Mouse (Mus musculus) spleen, adult 18-20 months (tissue): Measurements from ENCODE around the gene Ext2.

Experiments
- DNase-seq, 2 experiments: peaks; one replicate each; pipeline ENCODE4 v3.0.0; 2022; ENCODE audit warnings: mixed read lengths in 2 of 2

The Ext2 gene

DNA sequence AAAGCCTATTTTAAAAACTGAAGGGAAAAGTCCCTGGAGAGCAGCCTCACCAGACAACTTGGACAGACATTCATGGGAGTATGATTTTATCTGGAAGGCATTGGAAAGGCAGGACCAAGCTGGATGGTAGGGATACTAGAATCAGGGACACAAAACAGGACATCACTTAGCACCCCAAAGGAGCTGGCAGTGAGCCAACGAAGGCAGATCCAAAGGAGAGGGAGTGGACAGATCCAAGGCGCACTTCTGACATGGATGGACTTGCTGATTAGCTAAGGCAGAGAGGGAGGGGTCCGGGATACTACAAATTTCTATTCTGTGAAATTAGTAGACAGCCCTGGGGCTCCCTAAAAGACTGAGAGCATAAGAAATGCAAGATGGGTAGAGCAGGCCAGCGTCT lies 16.8 kb downstream of the Ext2 start:
- DNase-seq = no peak

DNA sequence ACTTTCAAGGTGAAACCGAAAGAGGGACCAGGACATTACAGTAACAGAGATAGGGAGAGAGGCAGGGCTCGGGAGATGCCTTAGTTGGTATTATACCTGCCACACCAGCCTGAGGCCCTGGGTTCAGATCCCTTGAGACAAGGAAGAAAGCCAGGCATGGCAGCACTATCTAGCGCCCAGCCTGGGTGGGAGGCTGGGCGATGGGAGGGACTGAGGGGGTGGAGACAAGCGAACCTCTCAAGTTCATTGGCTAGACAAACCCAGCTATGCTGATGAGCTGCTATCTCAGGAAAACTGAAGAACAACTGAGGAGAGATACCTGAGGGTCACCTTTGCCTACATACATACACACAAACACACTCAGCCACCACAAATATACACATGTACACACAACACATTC lies 17.3 kb downstream of the Ext2 start:
- DNase-seq = no peak

GRCm38 (mm10) chr2:93802947-93803346 lies 19.4 kb downstream of the Ext2 start:
- DNase-seq = no peak

GRCm38 (mm10) chr2:93801097-93801496 lies 21.3 kb downstream of the Ext2 start:
- no peak for DNase-seq

GRCm38 (mm10) chr2:93797162-93797795 lies 25.1 kb downstream of the Ext2 start:
- no peak for DNase-seq

DNA sequence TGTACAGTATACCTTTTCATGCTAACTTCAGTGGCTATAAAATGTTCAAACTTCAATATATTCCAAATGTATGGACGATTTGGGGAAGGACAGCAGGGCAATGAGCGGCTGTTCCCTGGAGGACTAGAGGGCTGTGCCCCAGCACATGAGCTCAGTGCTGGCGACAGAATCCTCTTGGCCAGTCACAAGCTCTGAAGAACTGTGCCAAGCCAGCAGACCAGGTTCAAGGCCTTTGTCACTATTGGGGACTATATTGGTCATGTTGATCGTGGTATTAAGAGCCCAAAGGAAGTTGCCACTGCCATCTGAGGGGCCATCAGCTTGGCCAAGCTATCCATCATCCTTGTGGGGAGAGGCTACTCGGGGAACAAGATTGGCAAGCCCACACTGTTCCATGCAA lies 28.0 kb downstream of the Ext2 start:
- no peak for DNase-seq

DNA sequence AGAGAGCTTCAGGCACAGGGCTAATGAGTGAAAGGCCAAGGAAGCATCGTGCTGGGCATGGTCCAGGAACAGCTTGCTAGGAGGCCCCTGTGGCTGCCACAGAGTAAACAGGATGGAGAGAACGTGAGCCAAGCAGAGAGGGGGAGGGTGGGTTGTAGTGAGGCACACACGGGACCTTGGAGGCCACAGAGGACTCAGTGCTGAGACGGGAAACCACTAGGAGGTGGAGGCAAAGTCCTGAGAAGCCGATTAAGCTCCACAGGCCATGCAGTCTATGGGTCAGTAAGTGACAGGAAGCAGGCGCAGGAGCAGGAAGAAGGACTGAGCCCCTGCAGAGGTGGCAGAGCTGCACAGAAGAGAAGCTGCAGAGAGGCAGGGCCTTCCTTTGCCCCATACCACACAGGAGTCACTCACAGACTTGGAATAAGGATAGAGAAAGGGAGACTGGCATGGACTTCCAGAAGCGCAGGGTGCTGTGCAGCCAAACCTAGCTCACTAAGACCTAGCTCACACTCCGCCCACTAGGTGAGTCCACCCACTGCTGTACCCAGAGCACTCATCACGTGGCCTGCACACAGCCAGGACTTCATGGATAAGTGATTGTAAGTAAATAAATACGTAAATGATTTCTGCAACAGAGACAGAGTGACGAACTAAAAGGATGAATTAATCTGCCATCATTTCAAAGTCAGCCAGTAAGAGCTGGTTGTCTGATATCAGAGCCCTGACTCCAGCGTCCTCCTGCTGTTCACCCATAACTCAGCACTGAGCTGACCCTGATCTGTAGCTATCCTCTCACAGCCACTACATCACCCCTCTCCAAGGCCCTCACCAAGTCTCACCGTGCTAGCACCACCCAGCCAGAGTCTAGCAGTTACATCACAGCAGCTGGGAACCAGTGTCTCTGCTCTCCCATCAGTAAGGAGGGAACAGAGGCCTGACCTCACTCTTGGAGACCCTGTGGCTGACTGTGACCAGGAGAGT lies 30.6 kb downstream of the Ext2 start:
- no peak for DNase-seq

DNA sequence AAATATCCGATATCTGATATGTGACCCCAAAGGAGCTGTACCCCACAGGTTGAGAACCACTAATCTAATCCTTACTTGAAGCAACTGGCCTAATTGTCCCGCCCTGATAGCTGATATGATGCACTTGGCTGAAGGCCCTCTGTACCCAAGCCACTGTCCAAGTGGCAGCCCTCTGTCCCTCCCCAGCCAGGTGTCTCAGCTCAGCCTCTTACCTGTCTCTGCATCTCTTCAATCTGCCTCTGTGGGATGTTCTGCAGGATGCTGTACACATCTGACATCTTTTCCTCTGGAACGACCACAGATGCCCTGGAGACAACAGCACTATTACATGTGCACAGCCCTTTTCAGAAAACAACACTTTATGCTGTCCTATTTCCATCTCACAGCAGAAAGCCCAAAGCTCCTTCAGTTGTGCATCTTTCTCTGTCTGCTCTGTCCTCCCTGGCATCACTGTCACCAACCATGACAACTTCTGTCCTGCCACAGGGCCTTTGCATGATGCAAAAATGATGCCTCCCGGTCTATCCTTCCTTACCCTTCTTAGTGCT lies 31.5 kb downstream of the Ext2 start:
- no peak for DNase-seq

DNA sequence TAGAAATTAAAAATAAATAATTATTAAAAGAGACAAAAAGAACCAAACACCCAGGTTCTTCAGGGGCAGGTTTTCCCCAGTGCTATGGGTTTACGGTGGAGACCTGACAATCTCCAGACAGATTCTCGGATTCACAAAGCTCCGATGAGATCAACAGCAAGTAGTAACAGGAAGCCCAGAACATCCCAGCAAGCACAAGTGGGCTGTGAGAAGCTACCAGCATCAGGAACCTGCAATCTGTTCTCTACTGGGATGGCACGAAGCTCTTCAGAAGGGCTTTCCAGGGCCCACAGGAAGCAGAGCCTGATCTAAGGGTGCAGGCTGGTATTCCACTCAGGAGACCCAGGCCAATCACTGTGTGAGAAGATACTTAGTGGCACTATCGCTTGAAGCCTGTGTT lies 33.8 kb downstream of the Ext2 start:
- DNase-seq = no peak

- peak in 1 of 2 experiments; percentile 56 for DNase-seq
These were observed 36.2 kb downstream of the Ext2 start for GRCm38 (mm10) chr2:93786175-93786574.

GRCm38 (mm10) chr2:93785432-93785798 lies 37.0 kb downstream of the Ext2 start:
- no peak for DNase-seq

DNA sequence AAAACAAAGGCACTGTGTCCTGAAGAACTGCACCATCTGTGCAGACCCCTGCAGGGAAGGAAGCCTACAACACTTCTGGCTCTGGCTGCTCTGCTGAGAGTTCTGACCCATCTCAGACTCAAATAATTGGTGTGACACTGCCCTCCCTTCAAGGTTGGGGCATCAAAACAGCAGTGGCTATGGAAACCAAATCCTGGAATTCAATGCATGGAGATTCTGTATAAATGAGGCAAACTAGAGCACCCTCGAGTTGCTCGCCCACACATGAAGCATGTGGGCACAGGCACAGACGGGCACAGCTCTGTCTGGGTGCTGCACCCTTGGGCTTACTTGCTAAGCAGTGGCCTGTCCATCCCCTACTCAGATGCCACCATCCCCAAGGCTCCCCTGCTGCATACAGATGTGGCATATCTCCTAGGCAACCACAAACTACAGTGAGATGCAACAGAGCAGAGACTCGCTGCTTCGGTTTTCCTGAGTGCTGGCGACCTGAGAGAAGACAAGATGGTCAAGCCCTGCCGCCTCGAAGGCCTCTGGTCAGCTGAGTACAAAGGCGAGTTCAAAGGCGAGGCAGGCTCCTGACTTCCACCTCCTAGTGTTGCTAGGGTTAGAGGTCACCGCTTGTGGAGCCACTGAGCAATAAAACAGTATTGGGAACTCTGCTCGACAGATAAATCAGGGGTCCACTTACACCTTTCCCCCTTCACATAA lies 37.5 kb downstream of the Ext2 start:
- no peak for DNase-seq

GRCm38 (mm10) chr2:93783926-93784539 lies 38.3 kb downstream of the Ext2 start:
- no peak for DNase-seq

DNA sequence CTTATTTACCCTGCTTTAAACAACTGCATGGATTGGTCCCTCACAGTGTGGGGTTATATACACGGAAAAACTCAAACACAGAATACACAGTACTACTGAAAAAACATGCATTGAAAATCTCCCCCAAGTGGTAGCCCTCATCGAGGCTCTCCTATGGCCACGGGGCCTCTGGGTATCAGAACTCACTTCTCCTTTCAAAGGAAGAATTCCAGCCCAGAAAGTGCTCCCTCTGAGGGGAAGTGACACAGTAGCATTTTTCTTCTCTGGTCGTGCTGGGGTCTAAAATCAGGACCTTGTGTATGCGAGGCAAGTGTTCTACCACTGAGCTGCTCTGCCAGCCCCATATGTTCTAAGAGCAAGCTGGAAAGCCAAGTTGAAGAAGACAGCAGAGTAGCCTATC lies 39.7 kb downstream of the Ext2 start:
- DNase-seq = no peak

- no peak for DNase-seq
These were observed 40.2 kb downstream of the Ext2 start for GRCm38 (mm10) chr2:93782156-93782555.

- no peak for DNase-seq
These were observed 41.8 kb downstream of the Ext2 start for GRCm38 (mm10) chr2:93780528-93780927.

- no peak for DNase-seq
These were observed 42.5 kb downstream of the Ext2 start for GRCm38 (mm10) chr2:93779897-93780208.

DNA sequence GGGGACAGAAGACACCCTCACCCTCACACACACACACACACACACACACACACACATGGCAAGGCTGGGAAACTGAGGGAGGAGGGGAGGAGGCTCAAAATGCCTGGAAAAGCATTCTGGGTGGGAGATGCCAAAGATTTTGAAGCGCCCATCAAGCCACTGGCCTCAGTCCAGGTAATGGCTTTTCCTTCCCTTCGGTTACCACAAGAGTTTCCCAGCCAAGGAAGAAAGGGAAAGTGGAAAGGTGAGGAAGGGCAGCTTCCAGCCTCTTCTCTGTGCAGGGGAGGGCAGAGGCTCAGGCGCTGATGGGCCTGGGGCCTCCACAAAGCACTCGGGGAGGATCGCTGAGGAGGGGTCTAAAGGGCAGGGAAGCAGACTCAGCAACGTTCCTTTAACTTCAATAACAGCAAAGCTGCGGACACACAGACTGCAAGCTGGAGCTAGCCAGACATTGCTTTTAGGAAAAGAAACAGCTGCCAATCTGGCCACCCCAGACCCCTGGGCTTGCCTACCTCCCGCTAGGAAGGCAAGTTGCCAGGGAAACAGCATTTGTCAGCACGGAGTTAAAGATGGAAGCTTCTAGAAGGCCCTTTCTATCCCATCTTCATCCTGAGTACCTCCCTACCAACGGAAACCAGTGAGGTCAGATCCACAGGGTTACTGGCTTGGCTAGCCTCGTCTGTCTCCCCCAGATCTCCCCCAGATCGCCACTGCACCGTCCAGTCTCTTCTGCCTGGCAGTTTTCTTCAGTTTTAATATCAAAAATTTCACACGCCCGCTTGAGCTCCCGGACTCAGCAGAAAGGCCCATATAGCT lies 43.1 kb downstream of the Ext2 start:
- DNase-seq = no peak

- DNase-seq = no peak
These were observed 43.8 kb downstream of the Ext2 start for GRCm38 (mm10) chr2:93778616-93779015.

- DNase-seq = no peak
These were observed 45.3 kb downstream of the Ext2 start for GRCm38 (mm10) chr2:93777056-93777430.

DNA sequence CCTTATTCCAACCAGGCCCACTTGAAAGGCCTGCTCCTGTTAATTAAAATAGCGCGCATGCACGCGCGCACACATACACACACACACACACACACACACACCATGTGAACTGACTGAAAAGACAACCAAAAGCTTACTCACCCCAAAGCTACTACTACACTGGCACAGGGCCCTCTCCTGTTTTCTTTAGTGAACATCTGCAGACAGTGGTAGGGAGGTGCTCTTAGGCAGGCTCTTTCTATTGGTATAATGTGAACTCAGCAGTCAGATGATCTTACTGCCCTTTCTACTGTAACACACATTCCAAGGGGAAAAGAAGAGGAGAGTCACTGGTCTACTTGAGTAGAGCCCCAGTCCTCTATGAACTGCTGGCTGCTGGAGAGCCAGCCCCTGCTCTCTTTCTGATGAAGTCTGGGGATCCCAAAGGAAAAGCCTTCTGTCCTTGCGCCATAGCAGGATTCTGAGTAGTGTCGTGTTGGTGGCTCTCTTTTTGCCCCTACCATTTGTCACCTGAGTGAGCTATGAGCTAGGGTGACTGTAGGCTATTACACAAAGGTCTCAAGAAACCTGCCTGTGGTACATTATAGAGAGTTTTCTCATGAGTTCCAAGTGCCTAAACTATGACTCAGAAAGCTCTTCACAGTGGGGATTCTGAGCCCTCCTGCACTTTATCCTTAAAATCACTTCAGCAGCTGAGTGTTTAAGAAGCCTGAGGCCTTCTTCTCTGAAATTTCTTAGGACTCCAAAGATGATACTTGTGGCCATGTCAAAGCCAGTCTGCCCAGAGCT lies 45.9 kb downstream of the Ext2 start:
- no peak for DNase-seq
